ENCODE assay signal across 29 mouse cellular contexts in the genomic region with DNA sequence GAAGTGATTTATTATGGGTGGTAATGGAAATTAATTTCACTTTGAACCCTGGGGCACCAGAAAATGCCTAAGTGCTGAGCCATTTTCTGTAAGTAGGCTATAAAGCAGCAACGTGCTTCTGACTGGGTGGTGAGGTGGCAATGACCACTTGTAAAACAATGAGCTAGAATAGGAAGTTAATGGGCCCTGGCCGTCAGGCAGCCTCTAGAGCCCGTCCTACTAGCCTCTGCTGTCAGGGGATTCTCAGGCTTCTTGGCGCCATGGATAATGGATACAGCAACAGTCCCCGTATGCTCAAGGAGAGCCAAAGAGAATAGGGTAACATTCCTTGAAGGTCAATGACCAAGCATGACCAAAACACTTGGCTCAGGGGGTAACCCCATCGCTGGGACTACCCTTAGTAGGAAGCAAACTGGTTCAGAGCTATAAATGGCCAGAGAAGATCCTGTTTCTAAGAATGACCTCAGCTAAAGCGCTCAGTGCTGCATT.
DNase-seq lines count a peak whose midpoint lies in the region; ATAC-seq and TF ChIP-seq lines count a peak whose summit lies in the region.
"Had no signal": no experiment of that assay in that cellular context is flagged by ENCODE, and none has a peak within 500 bp of the region (broad histone marks: within the 10 kb centered on the region; RNA-seq: fewer than 3 reads in every experiment).

No protein-coding gene starts in this region.

- no peak overlapping the region for H3K27ac ChIP-seq in liver, adult 2 months (replicated peaks; ENCODE audit: insufficient read depth, low read depth, low read length)
- no peak overlapping the region for H3K27ac ChIP-seq in liver, embryonic 12.5 days
- peak overlapping the region; percentile 74 for H3K27ac ChIP-seq in embryonic fibroblast, embryonic 13.5 days (ENCODE audit: insufficient read depth, low read length)
- H3K27ac ChIP-seq in forebrain, embryonic 13.5 days = no peak overlapping the region
- H3K27ac ChIP-seq: forebrain, embryonic 15.5 days; hindbrain, postnatal 0 days; layer of hippocampus, adult 2 months; limb, embryonic 13.5 days; liver, embryonic 14.5 days; lung, embryonic 15.5 days; neural tube, embryonic 13.5 days had no signal

- H3K9ac ChIP-seq in liver, adult 2 months (ENCODE audit: low read depth, low read length) = no peak overlapping the region
- no peak overlapping the region for H3K9ac ChIP-seq in liver, embryonic 12.5 days
- no peak overlapping the region for H3K9ac ChIP-seq in forebrain, embryonic 13.5 days
- H3K9ac ChIP-seq: forebrain, embryonic 15.5 days; heart, embryonic 12.5 days; limb, embryonic 13.5 days; liver, embryonic 14.5 days; lung, embryonic 15.5 days; neural tube, embryonic 13.5 days had no signal

- ATAC-seq in liver, embryonic 12.5 days = no peak
- ATAC-seq in forebrain, embryonic 13.5 days = no peak
- ATAC-seq: forebrain, embryonic 15.5 days; hindbrain, postnatal 0 days; intestine, postnatal 0 days had no signal

- DNase-seq in gastrocnemius, adult 8-10 months (ENCODE audit: low spot score in 2 of 2) = peak; percentile 4 to 24
- DNase-seq in gastrocnemius, postnatal 10 days = no peak
- DNase-seq in liver, adult 2 months (ENCODE audit: extremely low read depth, low read depth, low spot score) = peak; percentile 2
- no peak for DNase-seq in thymus, postnatal 36 days
- DNase-seq: adrenal gland, postnatal 36 days; cerebellum, adult 11-12 months; cerebellum, postnatal 10 days; heart, adult 18-20 months; heart, postnatal 10 days; kidney, postnatal 14 days; lung, postnatal 36 days; midbrain, embryonic 14.5 days; retina, postnatal 1 day; right cerebral cortex, postnatal 4 days; thymus, adult 18-20 months; thymus, postnatal 4 days had no signal

- no peak overlapping the region for H3K4me3 ChIP-seq in liver, adult 2 months (ENCODE audit: insufficient read depth, low read depth, low read length)
- no peak overlapping the region for H3K4me3 ChIP-seq in liver, embryonic 12.5 days
- H3K4me3 ChIP-seq in embryonic fibroblast, embryonic 13.5 days (ENCODE audit: insufficient read depth, low read length) = no peak overlapping the region
- H3K4me3 ChIP-seq in forebrain, embryonic 13.5 days = no peak overlapping the region
- H3K4me3 ChIP-seq: forebrain, embryonic 15.5 days; heart, embryonic 12.5 days; layer of hippocampus, adult 2 months; limb, embryonic 13.5 days; lung, embryonic 15.5 days; megakaryocyte, embryonic 14.5 days; neural tube, embryonic 13.5 days had no signal

- H3K27me3 ChIP-seq in liver, adult 2 months (ENCODE audit: control insufficient read depth, insufficient read depth, low read length) = no peaks in the 10 kb centered on the region
- H3K27me3 ChIP-seq in liver, embryonic 12.5 days (replicated peaks) = no peaks in the 10 kb centered on the region
- no peaks in the 10 kb centered on the region for H3K27me3 ChIP-seq in forebrain, embryonic 13.5 days
- H3K27me3 ChIP-seq: forebrain, embryonic 15.5 days; heart, embryonic 12.5 days; limb, embryonic 13.5 days; lung, embryonic 15.5 days; megakaryocyte, embryonic 14.5 days; neural tube, embryonic 13.5 days had no signal

- no peaks in the 10 kb centered on the region for H3K79me2 ChIP-seq in liver, adult 2 months (ENCODE audit: control insufficient read depth, insufficient read depth, low read length)

- TF ChIP-seq CTCF in liver, adult 2 months (IDR thresholded peaks at IDR 0.05; ENCODE audit: low read depth, low read length) = no peak
- no peak for TF ChIP-seq CTCF in embryonic fibroblast, embryonic 13.5 days (IDR thresholded peaks at IDR 0.05; ENCODE audit: borderline replicate concordance, insufficient read depth, low read length)

- WGBS in liver, adult 2 months = 68% methylated on average over 7 of the region's 7 CpGs
- WGBS in liver, embryonic 12.5 days (ENCODE audit: insufficient replicate concordance) = 58% methylated on average over 7 of the region's 7 CpGs
- 82% methylated on average over 7 of the region's 7 CpGs for WGBS in forebrain, embryonic 13.5 days

- H3K36me3 ChIP-seq in liver, adult 2 months (ENCODE audit: control insufficient read depth, insufficient read depth, low read length) = no peaks in the 10 kb centered on the region
- H3K36me3 ChIP-seq in liver, embryonic 12.5 days = no peaks in the 10 kb centered on the region
- H3K36me3 ChIP-seq in forebrain, embryonic 13.5 days (ENCODE audit: poor library complexity, severe bottlenecking) = no peaks in the 10 kb centered on the region
- H3K36me3 ChIP-seq: forebrain, embryonic 15.5 days; heart, embryonic 12.5 days; limb, embryonic 13.5 days; lung, embryonic 15.5 days; neural tube, embryonic 13.5 days had no signal

- no peaks in the 10 kb centered on the region for H3K9me3 ChIP-seq in liver, embryonic 12.5 days (replicated peaks)
- H3K9me3 ChIP-seq in forebrain, embryonic 13.5 days (replicated peaks) = no peaks in the 10 kb centered on the region; the same call in 1 of the 2 replicates
- H3K9me3 ChIP-seq: forebrain, embryonic 15.5 days; heart, embryonic 12.5 days; lung, embryonic 15.5 days; neural tube, embryonic 13.5 days had no signal

- no peaks in the 10 kb centered on the region for H3K4me1 ChIP-seq in liver, adult 2 months (ENCODE audit: control insufficient read depth, insufficient read depth, low read length)
- H3K4me1 ChIP-seq in liver, embryonic 12.5 days = no peaks in the 10 kb centered on the region
- peaks cover 3% of the 10 kb centered on the region; the same call in 1 of the 2 replicates for H3K4me1 ChIP-seq in embryonic fibroblast, embryonic 13.5 days (ENCODE audit: control insufficient read depth, insufficient read depth, low read length)
- H3K4me1 ChIP-seq in forebrain, embryonic 13.5 days = no peaks in the 10 kb centered on the region
- H3K4me1 ChIP-seq: forebrain, embryonic 15.5 days; heart, embryonic 12.5 days; limb, embryonic 13.5 days; lung, embryonic 15.5 days; megakaryocyte, embryonic 14.5 days; neural tube, embryonic 13.5 days had no signal

- TF ChIP-seq POLR2A in liver, adult 2 months (IDR thresholded peaks at IDR 0.05; ENCODE audit: extremely low read depth, insufficient read depth, low read length) = no peak
- TF ChIP-seq POLR2A in embryonic fibroblast, embryonic 13.5 days (IDR thresholded peaks at IDR 0.05; ENCODE audit: low read depth, low read length) = no peak

- H3K4me2 ChIP-seq in liver, embryonic 12.5 days = no peak overlapping the region
- H3K4me2 ChIP-seq in forebrain, embryonic 13.5 days = no peak overlapping the region
- H3K4me2 ChIP-seq: forebrain, embryonic 15.5 days; heart, embryonic 12.5 days; limb, embryonic 13.5 days; lung, embryonic 15.5 days; neural tube, embryonic 13.5 days had no signal

Comparison
In these comparisons a context has a peak if more than half of its experiments do, and no peak if none do; other contexts are left out.
1. DNase-seq: peak in gastrocnemius, adult 8-10 months (2 of 2) and liver, adult 2 months (single experiment); none in gastrocnemius, postnatal 10 days (single experiment) and thymus, postnatal 36 days (0 of 2).